Mouse (Mus musculus): Measurements from ENCODE around the gene Hspe1.
"Not testable (repeated sequence)": the region's sequence is repeated elsewhere in the genome, so short reads cannot be mapped to it uniquely, and the experiment has no call there.

Hspe1 gene

GRCm38 (mm10) chr1:55085781-55086366, 2.1 kb upstream of the Hspe1 start:
- no peak for DNase-seq (ENCODE audit: low spot score)

GRCm38 (mm10) chr1:55086868-55087400, 998 bp upstream of the Hspe1 start:
- DNase-seq (ENCODE audit: low spot score), result no peak

- DNase-seq (ENCODE audit: low spot score), result peak; percentile 85
Measured at GRCm38 (mm10) chr1:55087401-55087904, 479 bp upstream of the Hspe1 start.

GRCm38 (mm10) chr1:55088611-55089497, 922 bp downstream of the Hspe1 start:
- DNase-seq (ENCODE audit: low spot score), result no peak

- no peak for DNase-seq (ENCODE audit: low spot score)
Measured at GRCm38 (mm10) chr1:55089498-55090064, 1.6 kb downstream of the Hspe1 start.

GRCm38 (mm10) chr1:55092056-55092455, 4.1 kb downstream of the Hspe1 start:
- DNase-seq (ENCODE audit: low spot score), result no peak

GRCm38 (mm10) chr1:55092469-55092868, 4.5 kb downstream of the Hspe1 start:
- DNase-seq (ENCODE audit: low spot score), result no peak

- no peak for DNase-seq (ENCODE audit: low spot score)
Measured at GRCm38 (mm10) chr1:55106919-55107585, 19.1 kb downstream of the Hspe1 start.

GRCm38 (mm10) chr1:55107644-55108043, 19.7 kb downstream of the Hspe1 start:
- DNase-seq (ENCODE audit: low spot score), result no peak

- DNase-seq (ENCODE audit: low spot score), result no peak
Measured at GRCm38 (mm10) chr1:55108473-55108872, 20.5 kb downstream of the Hspe1 start.

GRCm38 (mm10) chr1:55109066-55109766, 21.3 kb downstream of the Hspe1 start:
- DNase-seq (ENCODE audit: low spot score), result no peak

- DNase-seq (ENCODE audit: low spot score), result no peak
Measured at GRCm38 (mm10) chr1:55123046-55123445, 35.1 kb downstream of the Hspe1 start.

GRCm38 (mm10) chr1:55123561-55123960, 35.6 kb downstream of the Hspe1 start:
- DNase-seq (ENCODE audit: low spot score), result no peak

GRCm38 (mm10) chr1:55124136-55124535, 36.2 kb downstream of the Hspe1 start:
- not testable (repeated sequence) for DNase-seq (ENCODE audit: low spot score)

GRCm38 (mm10) chr1:55129716-55130115, 41.8 kb downstream of the Hspe1 start:
- DNase-seq (ENCODE audit: low spot score), result no peak

GRCm38 (mm10) chr1:55130190-55130916, 42.4 kb downstream of the Hspe1 start:
- no peak for DNase-seq (ENCODE audit: low spot score)

- DNase-seq (ENCODE audit: low spot score), result peak; percentile 98
Measured at GRCm38 (mm10) chr1:55130943-55131401, 43.0 kb downstream of the Hspe1 start, which contains the start of gene Mob4. Gene Mob4, plus strand, starts transcription at chr1:55131231.

- DNase-seq (ENCODE audit: low spot score), result peak; percentile 67
Measured at GRCm38 (mm10) chr1:55131424-55132014, 43.6 kb downstream of the Hspe1 start.

- no peak for DNase-seq (ENCODE audit: low spot score)
Measured at GRCm38 (mm10) chr1:55132308-55132707, 44.4 kb downstream of the Hspe1 start.

- DNase-seq (ENCODE audit: low spot score), result no peak
Measured at GRCm38 (mm10) chr1:55133173-55133572, 45.2 kb downstream of the Hspe1 start.

All from testis, postnatal 10 days (tissue).